Comparison of ENCODE assay signal across 20 mouse cellular contexts in the genomic region with DNA sequence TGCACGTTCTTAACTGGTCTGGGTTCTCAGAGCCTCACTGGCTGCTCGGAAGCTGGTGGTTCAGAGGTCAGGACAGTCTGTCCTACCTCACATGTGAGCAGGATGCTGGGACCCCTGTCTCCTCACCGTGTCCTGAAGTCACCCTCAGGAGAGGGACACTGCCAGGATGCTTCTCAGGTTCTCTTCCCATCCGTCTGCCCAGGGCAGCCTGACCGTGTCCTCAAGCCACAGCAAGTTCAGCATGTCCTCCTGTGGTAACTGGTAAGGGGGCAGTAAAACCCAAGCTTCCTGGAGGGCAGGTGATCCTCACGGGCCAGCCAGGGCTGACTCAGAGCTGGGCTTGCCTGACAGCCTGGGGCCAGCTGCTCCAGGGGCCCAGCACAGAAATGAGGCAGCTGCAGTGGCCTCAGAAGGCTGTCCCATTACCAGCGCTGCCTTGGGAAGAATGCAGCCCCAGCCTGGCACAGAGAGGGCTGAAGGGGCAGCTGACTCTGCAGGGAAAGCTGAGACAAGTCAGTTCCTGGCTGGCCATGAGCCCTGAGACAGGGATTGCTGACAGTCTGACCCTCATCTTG. TPM values are rescaled to one million over a fixed set of nuclear protein-coding genes. Genes with fewer than 3 reads are reported as not detected.
DNase-seq lines count a peak whose midpoint lies in the region; ATAC-seq lines count a peak whose summit lies in the region.
"Had no signal": no experiment of that assay in that cellular context is flagged by ENCODE, and none has a peak within 500 bp of the region (broad histone marks: within the 10 kb centered on the region; RNA-seq: fewer than 3 reads in every experiment).

No protein-coding gene starts in this region.

- ATAC-seq in hindbrain, embryonic 11.5 days (ENCODE audit: low FRiP score): no peak
- ATAC-seq in limb, embryonic 15.5 days (ENCODE audit: insufficient number of reproducible peaks, low FRiP score, low TSS enrichment, low read depth): peak; percentile 16; the same call in 1 of the 2 replicates
- ATAC-seq: forebrain, embryonic 15.5 days; midbrain, embryonic 16.5 days had no signal

- peak overlapping the region; percentile 23; the same call in 1 of the 2 replicates for H3K27ac ChIP-seq in hindbrain, embryonic 10.5 days
- no peak overlapping the region for H3K27ac ChIP-seq in hindbrain, embryonic 11.5 days (ENCODE audit: low read depth, low read length)
- no peak overlapping the region for H3K27ac ChIP-seq in limb, embryonic 15.5 days
- H3K27ac ChIP-seq: forebrain, embryonic 15.5 days; heart, embryonic 13.5 days had no signal

- no peaks in the 10 kb centered on the region for H3K27me3 ChIP-seq in hindbrain, embryonic 10.5 days (ENCODE audit: insufficient read depth, poor library complexity, severe bottlenecking)
- H3K27me3 ChIP-seq in hindbrain, embryonic 11.5 days (ENCODE audit: control insufficient read depth, insufficient read depth, low read length): no peaks in the 10 kb centered on the region
- H3K27me3 ChIP-seq in limb, embryonic 15.5 days: 0 out of 2 replicates have a peak, but pooled peaks cover 4% of the 10 kb centered on the region
- H3K27me3 ChIP-seq: forebrain, embryonic 15.5 days; heart, embryonic 13.5 days had no signal

- no peak overlapping the region for H3K4me2 ChIP-seq in hindbrain, embryonic 11.5 days (replicated peaks; ENCODE audit: low read depth, low read length)
- no peak overlapping the region for H3K4me2 ChIP-seq in limb, embryonic 15.5 days
- H3K4me2 ChIP-seq: forebrain, embryonic 15.5 days; heart, embryonic 13.5 days had no signal

- 73% methylated on average over 7 of the region's 7 CpGs for WGBS in hindbrain, embryonic 10.5 days
- 71% methylated on average over 7 of the region's 7 CpGs for WGBS in hindbrain, embryonic 11.5 days
- WGBS in limb, embryonic 15.5 days: 40% methylated on average over 7 of the region's 7 CpGs

- H3K9me3 ChIP-seq in hindbrain, embryonic 10.5 days: no peaks in the 10 kb centered on the region
- no peaks in the 10 kb centered on the region for H3K9me3 ChIP-seq in hindbrain, embryonic 11.5 days (ENCODE audit: control insufficient read depth, low read length)
- H3K9me3 ChIP-seq in limb, embryonic 15.5 days: no peaks in the 10 kb centered on the region
- H3K9me3 ChIP-seq: forebrain, embryonic 15.5 days; heart, embryonic 13.5 days; megakaryocyte, embryonic 14.5 days had no signal

- H3K9ac ChIP-seq in hindbrain, embryonic 11.5 days (ENCODE audit: low read depth, low read length): no peak overlapping the region
- H3K9ac ChIP-seq in limb, embryonic 15.5 days: no peak overlapping the region
- H3K9ac ChIP-seq: forebrain, embryonic 15.5 days; heart, embryonic 13.5 days had no signal

- peaks cover 4% of the 10 kb centered on the region; the same call in 1 of the 2 replicates for H3K4me1 ChIP-seq in hindbrain, embryonic 10.5 days (replicated peaks)
- no peaks in the 10 kb centered on the region for H3K4me1 ChIP-seq in hindbrain, embryonic 11.5 days (replicated peaks; ENCODE audit: control insufficient read depth, insufficient read depth, low read length)
- peaks cover 2% of the 10 kb centered on the region; the same call in 1 of the 2 replicates for H3K4me1 ChIP-seq in limb, embryonic 15.5 days
- H3K4me1 ChIP-seq: forebrain, embryonic 15.5 days had no signal

- H3K4me3 ChIP-seq in hindbrain, embryonic 10.5 days: no peak overlapping the region
- H3K4me3 ChIP-seq in hindbrain, embryonic 11.5 days (ENCODE audit: low read depth, low read length): no peak overlapping the region
- H3K4me3 ChIP-seq in limb, embryonic 15.5 days: no peak overlapping the region
- H3K4me3 ChIP-seq: erythroblast, embryonic 14.5 days; forebrain, embryonic 15.5 days; heart, embryonic 13.5 days; megakaryocyte, embryonic 14.5 days had no signal

- no peak for DNase-seq in hindbrain, embryonic 10.5 days (ENCODE audit: low spot score)
- no peak for DNase-seq in hindbrain, embryonic 11.5 days (ENCODE audit: low spot score)
- DNase-seq in adrenal gland, postnatal 14 days: peak; percentile 21
- peak; percentile 59 for DNase-seq in gastrocnemius, postnatal 10 days
- no peak for DNase-seq in cerebellum, adult 18-20 months
- no peak for DNase-seq in kidney, postnatal 10 days
- DNase-seq: cerebellum, postnatal 36 days; heart, postnatal 36 days; kidney, adult 9 months; kidney, postnatal 4 days; left cerebral cortex, postnatal 4 days; lung, postnatal 14 days; spleen, adult 18-20 months; thymus, postnatal 14 days had no signal

- no peaks in the 10 kb centered on the region for H3K36me3 ChIP-seq in hindbrain, embryonic 10.5 days
- H3K36me3 ChIP-seq in hindbrain, embryonic 11.5 days (ENCODE audit: control insufficient read depth, insufficient read depth, low read length): no peaks in the 10 kb centered on the region
- H3K36me3 ChIP-seq in limb, embryonic 15.5 days: no peaks in the 10 kb centered on the region
- H3K36me3 ChIP-seq: forebrain, embryonic 15.5 days; heart, embryonic 13.5 days had no signal

RNA-seq across cellular contexts. Expression of a gene that starts 23.4 kb away (rescaled TPM):
- polyA plus RNA-seq in hindbrain, embryonic 10.5 days (2016; fragmentation: Nextera tagmentation; extraction: Ambion mirVana): 378 and 396 TPM in 2 replicates
- 359 and 365 TPM in 2 replicates for polyA plus RNA-seq in hindbrain, embryonic 11.5 days (2014; fragmentation: Nextera tagmentation; extraction: Ambion mirVana)
- 194 and 208 TPM in 2 replicates for total RNA-seq in adrenal gland, postnatal 14 days (2021)
- total RNA-seq in gastrocnemius, postnatal 10 days (2021): 10 to 100 TPM; 56.2 to 57.2 TPM
- polyA plus RNA-seq in limb, embryonic 15.5 days (2015; fragmentation: Nextera tagmentation; extraction: Ambion mirVana): 398 and 456 TPM in 2 replicates

RNA-seq across cellular contexts. Expression of a gene that starts 23.8 kb away (rescaled TPM):
- 94.9 and 120 TPM in 2 replicates for polyA plus RNA-seq in hindbrain, embryonic 10.5 days (2016; fragmentation: Nextera tagmentation; extraction: Ambion mirVana)
- 161 TPM in 2 replicates for polyA plus RNA-seq in hindbrain, embryonic 11.5 days (2014; fragmentation: Nextera tagmentation; extraction: Ambion mirVana)
- 92.9 and 115 TPM in 2 replicates for total RNA-seq in adrenal gland, postnatal 14 days (2021)
- total RNA-seq in gastrocnemius, postnatal 10 days (2021): 10 to 100 TPM; 17.2 to 20.1 TPM
- 64.5 and 66.5 TPM in 2 replicates for polyA plus RNA-seq in limb, embryonic 15.5 days (2015; fragmentation: Nextera tagmentation; extraction: Ambion mirVana)

Comparison
In these comparisons a context has a peak if more than half of its experiments do, and no peak if none do; other contexts are left out.
1. DNase-seq: peak in adrenal gland, postnatal 14 days (single experiment) and gastrocnemius, postnatal 10 days (single experiment); none in hindbrain, embryonic 10.5 days (single experiment), hindbrain, embryonic 11.5 days (single experiment), cerebellum, adult 18-20 months (0 of 2) and kidney, postnatal 10 days (single experiment).